In genomic region chr7:63558918-63559317, GRCm38 (mm10) we compare ENCODE assay signal across 20 mouse cellular contexts.
DNase-seq lines count a peak whose midpoint lies in the region; ATAC-seq and TF ChIP-seq lines count a peak whose summit lies in the region.
"Had no signal": no experiment of that assay in that cellular context is flagged by ENCODE, and none has a peak within 500 bp of the region (broad histone marks: within the 10 kb centered on the region; RNA-seq: fewer than 3 reads in every experiment).

No protein-coding gene starts in this region.

- no peaks in the 10 kb centered on the region for H3K4me1 ChIP-seq in intestine, embryonic 15.5 days (replicated peaks)
- no peaks in the 10 kb centered on the region for H3K4me1 ChIP-seq in intestine, embryonic 16.5 days (ENCODE audit: control insufficient read depth, insufficient read depth, low read length)
- no peaks in the 10 kb centered on the region for H3K4me1 ChIP-seq in intestine, postnatal 0 days (replicated peaks; ENCODE audit: control insufficient read depth, insufficient read depth, low read length)

- peak; percentile 89 for ATAC-seq in intestine, embryonic 15.5 days
- ATAC-seq in intestine, embryonic 16.5 days, result peak; percentile 80
- ATAC-seq in intestine, postnatal 0 days, result 0 out of 2 replicates have a peak, but pooled peaks have one; percentile 56
- ATAC-seq: activated CD4-positive, CD25-positive, alpha-beta regulatory T cell, adult 4 months; CD4-positive, CD25-positive, alpha-beta regulatory T cell, adult 4 months; Patski had no signal

- no peak overlapping the region for H3K9ac ChIP-seq in intestine, embryonic 15.5 days
- H3K9ac ChIP-seq in intestine, embryonic 16.5 days (ENCODE audit: low read depth, low read length), result no peak overlapping the region
- H3K9ac ChIP-seq in intestine, postnatal 0 days (ENCODE audit: low read depth, low read length), result no peak overlapping the region

- H3K9me3 ChIP-seq in intestine, embryonic 15.5 days, result no peaks in the 10 kb centered on the region
- H3K9me3 ChIP-seq in intestine, embryonic 16.5 days (ENCODE audit: control insufficient read depth, low read length), result no peaks in the 10 kb centered on the region
- H3K9me3 ChIP-seq in intestine, postnatal 0 days (ENCODE audit: control insufficient read depth), result no peaks in the 10 kb centered on the region

- H3K4me3 ChIP-seq in layer of hippocampus, adult 2 months, result no peak overlapping the region
- no peak overlapping the region for H3K4me3 ChIP-seq in intestine, embryonic 15.5 days (replicated peaks)
- H3K4me3 ChIP-seq in intestine, embryonic 16.5 days (ENCODE audit: low read length), result no peak overlapping the region
- no peak overlapping the region for H3K4me3 ChIP-seq in intestine, postnatal 0 days (ENCODE audit: low read depth, low read length)

- 60% methylated on average over 3 of the region's 3 CpGs for WGBS in intestine, embryonic 15.5 days
- WGBS in intestine, embryonic 16.5 days, result 71% methylated on average over 3 of the region's 3 CpGs
- 57% methylated on average over 3 of the region's 3 CpGs for WGBS in intestine, postnatal 0 days

- no peak for DNase-seq in layer of hippocampus, adult 2 months (ENCODE audit: low spot score in 2 of 2)
- DNase-seq in layer of hippocampus, adult 11-12 months (ENCODE audit: low spot score), result no peak
- DNase-seq in adrenal gland, postnatal 36 days, result no peak
- DNase-seq in right cerebral cortex, adult 18-20 months, result no peak
- no peak for DNase-seq in cerebellum, adult 9-11 months
- DNase-seq: adrenal gland, adult 2 months; adrenal gland, adult 8-10 months; adrenal gland, postnatal 10 days; adrenal gland, postnatal 14 days; adrenal gland, postnatal 25 days; B cell, adult 2 months; cerebellum, adult 11 months; cerebellum, adult 11-12 months had no signal

- TF ChIP-seq CTCF in layer of hippocampus, adult 2 months (conservative IDR thresholded peaks at IDR 0.05), result no peak
- no peak for TF ChIP-seq CTCF in intestine, postnatal 0 days (IDR thresholded peaks at IDR 0.05; ENCODE audit: low read depth)

- H3K27ac ChIP-seq in layer of hippocampus, adult 2 months, result 0 out of 2 replicates have a peak overlapping the region, but pooled peaks have one; percentile 14
- H3K27ac ChIP-seq in intestine, embryonic 15.5 days, result no peak overlapping the region
- no peak overlapping the region for H3K27ac ChIP-seq in intestine, embryonic 16.5 days (ENCODE audit: low read length)
- no peak overlapping the region for H3K27ac ChIP-seq in intestine, postnatal 0 days (ENCODE audit: low read depth, low read length)

- H3K27me3 ChIP-seq in intestine, embryonic 15.5 days (replicated peaks), result no peaks in the 10 kb centered on the region
- H3K27me3 ChIP-seq in intestine, embryonic 16.5 days (replicated peaks; ENCODE audit: control insufficient read depth, insufficient read depth, low read length), result no peaks in the 10 kb centered on the region
- no peaks in the 10 kb centered on the region for H3K27me3 ChIP-seq in intestine, postnatal 0 days (replicated peaks; ENCODE audit: control insufficient read depth, insufficient read depth, low read length)
- H3K27me3 ChIP-seq: Patski had no signal

- no peaks in the 10 kb centered on the region for H3K36me3 ChIP-seq in intestine, embryonic 15.5 days
- no peaks in the 10 kb centered on the region for H3K36me3 ChIP-seq in intestine, embryonic 16.5 days (ENCODE audit: control insufficient read depth, insufficient read depth, low read length)
- H3K36me3 ChIP-seq in intestine, postnatal 0 days (ENCODE audit: control insufficient read depth, insufficient read depth), result no peaks in the 10 kb centered on the region
- H3K36me3 ChIP-seq: G1E had no signal

- H3K4me2 ChIP-seq in intestine, embryonic 15.5 days (replicated peaks), result no peak overlapping the region
- no peak overlapping the region for H3K4me2 ChIP-seq in intestine, embryonic 16.5 days (ENCODE audit: low read depth, low read length)
- no peak overlapping the region for H3K4me2 ChIP-seq in intestine, postnatal 0 days (replicated peaks; ENCODE audit: low read depth)
